Mouse (Mus musculus) liver, adult (tissue): ENCODE results near the gene Mybpc2.

ENCODE experiments used
- GATA4 ChIP-seq: IDR thresholded peaks from 2 replicates; pipeline ENCODE4 v1.6.1; 2014; ENCODE audit warnings: mild to moderate bottlenecking, low read length; ENCODE audit not compliant: insufficient replicate concordance

Gene Mybpc2

GRCm38 (mm10) chr7:44533746-44534045 lies 9.2 kb upstream of the Mybpc2 start:
- TF ChIP-seq GATA4, result no peak

GRCm38 (mm10) chr7:44532918-44533745 lies 8.7 kb upstream of the Mybpc2 start:
- no peak for TF ChIP-seq GATA4

- TF ChIP-seq GATA4, result no peak
Observed at GRCm38 (mm10) chr7:44531946-44532732, 7.7 kb upstream of the Mybpc2 start, which contains the start of gene Spib. Gene Spib (minus strand): TSS chr7:44532071.

GRCm38 (mm10) chr7:44531207-44531606 lies 6.8 kb upstream of the Mybpc2 start:
- TF ChIP-seq GATA4, result no peak

- no peak for TF ChIP-seq GATA4
Observed at GRCm38 (mm10) chr7:44530507-44530906, 6.1 kb upstream of the Mybpc2 start.

GRCm38 (mm10) chr7:44529518-44529917 lies 5.1 kb upstream of the Mybpc2 start:
- TF ChIP-seq GATA4, result no peak

- TF ChIP-seq GATA4, result no peak
Observed at GRCm38 (mm10) chr7:44527483-44528398, 3.3 kb upstream of the Mybpc2 start.

GRCm38 (mm10) chr7:44526414-44527154 lies 2.1 kb upstream of the Mybpc2 start:
- TF ChIP-seq GATA4, result no peak

- no peak for TF ChIP-seq GATA4
Observed at GRCm38 (mm10) chr7:44525126-44525832, 823 bp upstream of the Mybpc2 start.

- no peak for TF ChIP-seq GATA4
Observed at GRCm38 (mm10) chr7:44523056-44523455, 1.4 kb downstream of the Mybpc2 start.

- no peak for TF ChIP-seq GATA4
Observed at GRCm38 (mm10) chr7:44521710-44522109, 2.7 kb downstream of the Mybpc2 start.

- TF ChIP-seq GATA4, result no peak
Observed at GRCm38 (mm10) chr7:44520990-44521389, 3.5 kb downstream of the Mybpc2 start.

- TF ChIP-seq GATA4, result no peak
Observed at GRCm38 (mm10) chr7:44519240-44519913, 5.1 kb downstream of the Mybpc2 start.

- no peak for TF ChIP-seq GATA4
Observed at GRCm38 (mm10) chr7:44507491-44507890, 17.0 kb downstream of the Mybpc2 start.

- no peak for TF ChIP-seq GATA4
Observed at GRCm38 (mm10) chr7:44501563-44502115, 22.8 kb downstream of the Mybpc2 start.
